Mouse (Mus musculus) spleen, embryonic (tissue): ENCODE results near the gene Lrrc4c.

Source experiments
- CTCF ChIA-PET: fragments of 350-600 bp; sonication (Branson Sonifier 250); formaldehyde crosslinking; loops from one replicate; lab custom pipeline; 2022; lab: Charles Lee

Gene Lrrc4c

GRCm38 (mm10) chr2:97478175-97478924 is 1160.4 kb downstream of the Lrrc4c start:
- CTCF ChIA-PET, result no interaction called here

- CTCF ChIA-PET, result no interaction called here
These were observed 1160.9 kb downstream of the Lrrc4c start for GRCm38 (mm10) chr2:97478925-97479298.

DNA sequence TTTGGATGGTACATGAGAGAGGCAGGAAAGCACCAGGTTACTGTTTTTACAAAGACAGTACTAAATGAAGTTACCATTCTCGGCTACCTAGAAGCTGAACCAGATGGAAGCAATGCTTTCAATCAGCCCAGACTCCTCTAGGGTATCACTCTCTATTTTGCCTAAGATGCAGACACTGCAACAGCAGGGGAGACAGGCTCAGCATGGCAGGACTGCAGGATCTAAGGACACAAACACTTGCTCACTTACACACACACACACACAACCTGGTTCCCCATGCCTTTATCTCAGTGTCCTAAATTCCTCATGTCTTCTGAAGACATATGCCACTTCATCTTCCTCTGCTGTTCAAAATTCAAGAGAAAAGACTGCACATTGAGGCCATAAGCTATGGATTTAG is 1167.0 kb downstream of the Lrrc4c start:
- CTCF ChIA-PET, result no interaction called here

DNA sequence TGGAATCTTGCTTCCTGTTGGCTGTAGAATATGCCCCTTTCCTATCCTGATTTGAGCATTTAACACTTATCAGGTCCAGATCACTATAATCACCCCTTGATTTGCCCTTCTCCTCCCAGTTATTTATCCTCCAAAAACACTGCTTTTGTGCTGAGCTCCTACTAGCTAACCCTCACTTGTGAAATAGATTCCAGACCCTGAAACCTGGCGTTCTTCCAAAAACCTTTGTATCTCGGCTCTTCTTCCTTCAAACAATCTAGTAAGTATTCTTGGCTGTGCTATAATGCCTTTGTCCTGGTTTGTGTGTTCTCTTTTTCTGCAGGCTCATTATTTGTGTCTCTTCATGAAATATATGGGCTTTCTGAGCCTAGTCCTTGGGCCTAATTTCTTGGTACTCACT is 1167.6 kb downstream of the Lrrc4c start:
- CTCF ChIA-PET, result no interaction called here

DNA sequence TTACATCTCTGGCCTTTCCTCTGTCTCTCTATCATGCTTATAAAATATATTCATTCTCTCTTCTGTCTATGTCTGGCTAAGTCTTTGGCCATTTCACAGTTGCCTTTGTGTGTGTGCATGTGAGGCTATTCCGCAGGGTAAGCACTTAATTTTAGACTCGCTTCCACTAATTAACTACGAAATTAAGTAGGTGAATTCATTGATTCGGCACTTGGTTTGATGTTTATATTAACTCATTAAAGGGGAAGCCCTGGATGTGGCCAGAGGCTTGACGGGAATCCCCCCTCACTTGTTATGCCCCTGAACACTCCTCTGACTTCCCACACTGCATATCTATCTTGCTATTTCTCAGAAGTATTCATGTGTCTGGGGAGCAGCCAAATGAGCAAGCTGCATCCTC is 1169.6 kb downstream of the Lrrc4c start:
- CTCF ChIA-PET, result no interaction called here

DNA sequence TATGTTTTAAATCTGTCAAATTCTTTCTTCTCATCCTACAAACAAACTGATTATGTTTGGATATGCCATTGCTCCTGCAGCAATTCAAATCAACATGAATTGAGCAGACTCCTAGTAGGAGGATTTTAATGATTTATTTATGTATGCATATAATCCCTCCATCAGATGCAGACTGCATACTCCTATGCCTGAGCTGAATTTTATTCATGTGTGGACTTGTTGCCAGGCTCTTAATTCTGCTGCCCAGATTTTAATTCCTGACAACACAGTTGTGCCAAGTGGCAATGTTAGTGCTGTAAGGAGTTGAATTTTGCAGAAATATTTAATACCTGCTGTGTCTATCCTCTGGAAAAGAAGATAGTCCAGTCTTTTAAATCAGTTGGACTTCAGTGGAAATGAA is 1179.1 kb downstream of the Lrrc4c start:
- CTCF ChIA-PET, result no interaction called here

DNA sequence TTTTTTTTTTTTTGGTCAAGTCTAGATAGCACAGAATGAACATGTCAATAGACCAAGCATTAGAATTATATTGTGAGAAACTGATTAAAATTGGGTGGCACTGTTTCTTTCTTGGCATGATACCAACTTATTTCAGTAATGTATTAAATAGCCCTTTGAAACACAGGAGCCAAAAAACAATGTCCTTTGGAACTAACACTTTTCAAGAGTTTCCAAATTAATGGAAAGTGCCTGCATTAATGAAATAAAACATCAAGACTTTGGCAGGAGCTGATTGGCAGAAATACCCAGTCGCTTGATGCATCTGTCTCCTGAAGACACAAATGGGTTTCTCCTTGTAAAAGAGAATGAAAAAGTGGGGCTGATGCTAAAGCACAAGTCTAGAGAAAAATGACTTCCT is 1184.5 kb downstream of the Lrrc4c start:
- CTCF ChIA-PET, result no interaction called here

DNA sequence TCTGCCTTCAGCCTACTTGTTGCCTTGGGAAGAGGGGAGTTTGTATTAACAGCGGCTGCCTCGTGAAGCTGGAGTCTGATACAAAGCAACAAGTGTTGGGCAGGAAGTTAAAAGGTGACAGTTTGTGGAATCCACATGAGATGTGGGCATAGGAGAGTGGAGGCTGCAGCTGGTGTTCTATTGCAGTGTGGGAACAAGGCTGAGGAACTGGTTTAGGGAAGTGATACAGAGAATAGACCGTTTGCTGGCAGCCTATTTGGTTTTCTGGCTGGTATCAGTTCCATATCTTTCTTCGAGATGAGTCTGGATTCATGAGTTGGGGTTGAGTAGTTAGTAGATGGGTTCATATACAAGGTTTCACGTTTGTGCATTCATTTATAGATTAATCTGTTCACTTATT is 1186.9 kb downstream of the Lrrc4c start:
- CTCF ChIA-PET, result no interaction called here

DNA sequence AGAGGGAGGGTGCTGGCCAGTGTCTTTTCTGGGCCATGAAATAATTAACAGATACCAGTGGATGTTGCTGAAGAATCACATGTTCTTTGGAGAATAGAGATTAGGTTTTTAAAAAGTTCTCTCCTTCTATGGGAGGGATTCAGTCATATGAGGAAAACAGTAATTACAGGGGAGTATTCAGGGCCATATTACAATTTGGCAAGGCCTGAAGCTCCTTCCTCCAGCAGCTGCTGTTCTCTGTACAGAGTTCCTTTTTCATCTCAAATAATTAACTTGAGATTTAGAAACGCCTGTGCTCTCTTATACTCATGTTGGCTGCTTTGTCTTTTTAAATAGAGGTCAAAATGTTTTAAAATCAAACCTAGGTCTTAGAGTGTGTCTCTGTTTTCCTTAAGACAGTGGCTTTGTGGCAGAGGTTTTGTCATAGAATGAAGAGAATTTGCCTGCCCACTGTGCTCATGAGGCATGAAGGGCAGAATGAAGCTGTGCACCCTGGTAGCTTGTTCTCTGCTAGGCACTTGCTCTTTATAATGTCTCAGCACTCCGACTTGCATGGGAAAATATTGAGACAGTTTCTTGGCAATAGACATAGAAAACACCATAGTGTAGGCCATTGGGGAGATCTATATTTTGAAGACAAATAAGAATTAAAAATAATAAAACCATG is 1206.4 kb downstream of the Lrrc4c start:
- CTCF ChIA-PET, result no interaction called here

- CTCF ChIA-PET, result no interaction called here
These were observed 1207.1 kb downstream of the Lrrc4c start for GRCm38 (mm10) chr2:97525107-97525506.

DNA sequence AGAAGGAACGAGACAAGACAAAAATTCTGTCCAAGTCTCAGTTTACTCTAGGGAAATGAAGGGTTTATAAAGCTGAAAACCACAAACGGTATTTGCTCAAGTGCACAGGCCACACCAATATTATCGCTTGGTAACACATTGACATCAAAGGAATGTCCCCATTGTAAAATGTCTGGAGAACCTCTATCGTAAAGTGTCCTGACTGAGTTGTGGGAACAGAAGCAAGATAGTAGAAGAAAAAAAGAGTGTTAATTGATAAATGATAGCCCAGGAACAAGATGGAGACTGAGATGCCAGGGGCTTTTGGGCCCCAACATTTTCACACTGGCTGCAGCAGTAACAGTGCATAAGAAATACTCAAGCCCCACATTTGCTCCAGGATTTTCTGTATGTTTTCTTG is 1212.7 kb downstream of the Lrrc4c start:
- CTCF ChIA-PET, result no interaction called here

- CTCF ChIA-PET, result no interaction called here
These were observed 1226.0 kb downstream of the Lrrc4c start for GRCm38 (mm10) chr2:97543691-97544672.

DNA sequence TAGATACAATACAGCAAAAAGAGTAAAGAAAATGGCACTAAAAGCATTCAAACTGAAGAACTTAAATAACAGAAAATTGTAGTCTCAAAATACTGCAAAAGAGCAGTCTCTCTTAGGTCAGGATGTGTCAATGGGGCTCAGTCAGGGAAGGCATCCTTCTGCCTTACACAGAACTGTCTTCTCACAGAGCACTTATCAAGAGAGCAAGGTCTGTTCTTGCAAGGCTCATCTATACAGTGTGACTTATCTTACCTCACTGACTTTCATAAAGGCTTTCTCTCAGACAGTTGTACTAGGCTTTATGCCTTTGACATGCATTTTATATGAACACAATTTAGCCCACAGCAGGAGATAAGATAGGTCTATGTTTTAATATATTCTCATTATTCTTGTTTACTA is 1226.7 kb downstream of the Lrrc4c start:
- CTCF ChIA-PET, result no interaction called here

DNA sequence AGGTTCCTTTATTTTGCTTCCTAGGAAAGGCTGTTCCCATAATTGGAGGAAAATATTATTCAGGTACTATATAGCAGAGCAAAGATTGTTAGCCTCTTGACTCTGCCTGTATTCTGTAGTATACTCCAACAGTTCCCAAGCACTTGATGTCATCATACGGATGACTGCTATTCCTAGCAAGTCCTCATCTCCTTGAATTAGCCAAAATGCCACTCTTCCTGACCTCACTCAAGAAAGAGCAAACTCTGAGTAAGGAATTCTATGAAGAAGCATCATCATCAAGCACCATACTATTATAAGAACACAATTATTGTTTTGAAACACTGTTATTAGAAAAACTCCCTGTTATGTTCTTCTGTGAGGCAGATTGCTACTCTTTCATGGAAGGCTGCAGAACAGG is 1228.0 kb downstream of the Lrrc4c start:
- CTCF ChIA-PET, result no interaction called here

GRCm38 (mm10) chr2:97564509-97564908 is 1246.5 kb downstream of the Lrrc4c start:
- CTCF ChIA-PET, result no interaction called here

DNA sequence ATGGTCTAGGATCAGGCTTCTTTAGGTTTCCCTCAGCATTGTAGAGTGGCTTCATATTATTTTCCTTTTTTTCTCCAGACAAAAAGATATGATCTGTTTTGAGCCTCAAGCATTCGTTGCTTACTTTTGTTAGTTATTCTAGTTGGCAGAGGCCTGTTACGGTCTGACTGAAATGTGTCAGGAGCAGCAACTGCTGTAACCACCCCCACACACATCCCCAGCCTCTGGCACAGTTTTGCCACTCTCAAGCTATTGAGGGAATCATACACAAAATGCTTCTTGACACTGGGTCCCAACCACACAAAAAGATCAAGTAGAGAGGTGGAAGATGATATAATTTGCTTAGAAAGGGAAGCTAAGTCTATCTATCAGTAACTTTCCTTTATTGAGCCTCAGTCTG is 1251.0 kb downstream of the Lrrc4c start:
- CTCF ChIA-PET, result no interaction called here

- CTCF ChIA-PET, result no interaction called here
These were observed 1257.0 kb downstream of the Lrrc4c start for GRCm38 (mm10) chr2:97574921-97575320.

GRCm38 (mm10) chr2:97581132-97581531 is 1263.2 kb downstream of the Lrrc4c start:
- CTCF ChIA-PET, result no interaction called here

GRCm38 (mm10) chr2:97586322-97586721 is 1268.4 kb downstream of the Lrrc4c start:
- CTCF ChIA-PET, result no interaction called here

DNA sequence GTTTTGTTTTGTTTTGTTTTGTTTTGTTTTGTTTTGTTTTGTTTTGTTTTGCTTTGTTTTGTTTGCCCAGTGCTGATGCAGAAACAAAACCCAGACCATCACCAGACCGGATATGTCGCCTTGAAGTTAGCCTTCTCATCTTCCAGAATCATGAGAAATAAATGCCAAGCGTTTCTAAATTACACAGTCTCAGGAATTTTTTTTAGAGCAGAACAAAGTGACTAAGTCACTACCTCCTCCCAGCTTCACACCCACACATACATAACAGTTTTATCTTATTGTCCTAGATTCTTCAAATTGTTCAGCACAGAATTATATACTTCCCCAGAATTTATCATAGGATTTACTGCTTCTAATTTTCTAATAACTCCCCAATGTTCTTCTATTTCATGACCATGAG is 1272.6 kb downstream of the Lrrc4c start:
- CTCF ChIA-PET, result no interaction called here

- CTCF ChIA-PET, result no interaction called here
These were observed 1286.2 kb downstream of the Lrrc4c start for GRCm38 (mm10) chr2:97604182-97604581.

GRCm38 (mm10) chr2:97604688-97605215 is 1286.8 kb downstream of the Lrrc4c start:
- CTCF ChIA-PET, result no interaction called here
